ENCODE assay signal across 7 mouse cellular contexts in genomic region chr2:174675642-174676041, GRCm38 (mm10). TPM values are rescaled to one million over a fixed set of nuclear protein-coding genes. Genes with fewer than 3 reads are reported as not detected.
DNase-seq lines count a peak whose midpoint lies in the region; ATAC-seq and TF ChIP-seq lines count a peak whose summit lies in the region.

No protein-coding gene starts in this region.

- H3K9me3 ChIP-seq in G1E (replicated peaks), result peaks cover 57% of the 10 kb centered on the region

- H3K4me3 ChIP-seq in G1E (ENCODE audit: low read depth, low read length), result no peak overlapping the region

- no peaks in the 10 kb centered on the region for H3K4me1 ChIP-seq in G1E (ENCODE audit: insufficient read depth, low read depth, low read length)

- no peak for DNase-seq in G1E (ENCODE audit: low spot score)
- DNase-seq in adrenal gland, postnatal 14 days, result peak; percentile 80
- DNase-seq in embryo, embryonic 9.5 days (ENCODE audit: extremely low spot score), result peak; percentile 81
- peak; percentile 40 to 68 for DNase-seq in heart, adult 9 months (ENCODE audit: low spot score in 2 of 2)
- peak; percentile 81 for DNase-seq in layer of hippocampus, adult 11-12 months (ENCODE audit: low spot score)
- peak; percentile 87 for DNase-seq in lung, postnatal 10 days
- peak; percentile 79 to 80 for DNase-seq in right cerebral cortex, adult 2 months (ENCODE audit: low spot score in 2 of 2)

- 0 out of 2 replicates have a peak, but pooled peaks have one; percentile 26 for TF ChIP-seq CTCF in G1E (IDR thresholded peaks at IDR 0.05; ENCODE audit: low read depth, low read length)

- 0 out of 2 replicates have a peak, but pooled peaks have one; percentile 62 for ATAC-seq in G1E (ENCODE audit: extremely low read depth, insufficient number of reproducible peaks, low FRiP score, poor library complexity, severe bottlenecking)

- no peaks in the 10 kb centered on the region for H3K27me3 ChIP-seq in G1E (ENCODE audit: insufficient read depth, low read length)

- H3K36me3 ChIP-seq in G1E (replicated peaks), result no peaks in the 10 kb centered on the region

RNA-seq across cellular contexts. Expression of gene Zfp831, which starts 32.3 kb away (rescaled TPM):
- not detected in 2 replicates for total RNA-seq in G1E (2014; fragmentation: Nextera tagmentation)
- total RNA-seq in G1E (2017), result 0.06 and 0.11 TPM in 2 replicates
- polyA plus RNA-seq in G1E (2012), result not detected in 2 replicates
- 0.19 and 2.0 TPM in 2 replicates for total RNA-seq in adrenal gland, postnatal 14 days (2021)
